Mouse (Mus musculus) embryo, embryonic 9.5 days (tissue): ENCODE measurements around the gene Vgll4.
"Not testable (repeated sequence)": the region's sequence is repeated elsewhere in the genome, so short reads cannot be mapped to it uniquely, and the experiment has no call there.

Source experiments
- DNase-seq: peaks from one replicate; pipeline ENCODE4 v3.0.0-alpha.2; 2017; ENCODE audit errors: extremely low spot score

The Vgll4 gene

DNA sequence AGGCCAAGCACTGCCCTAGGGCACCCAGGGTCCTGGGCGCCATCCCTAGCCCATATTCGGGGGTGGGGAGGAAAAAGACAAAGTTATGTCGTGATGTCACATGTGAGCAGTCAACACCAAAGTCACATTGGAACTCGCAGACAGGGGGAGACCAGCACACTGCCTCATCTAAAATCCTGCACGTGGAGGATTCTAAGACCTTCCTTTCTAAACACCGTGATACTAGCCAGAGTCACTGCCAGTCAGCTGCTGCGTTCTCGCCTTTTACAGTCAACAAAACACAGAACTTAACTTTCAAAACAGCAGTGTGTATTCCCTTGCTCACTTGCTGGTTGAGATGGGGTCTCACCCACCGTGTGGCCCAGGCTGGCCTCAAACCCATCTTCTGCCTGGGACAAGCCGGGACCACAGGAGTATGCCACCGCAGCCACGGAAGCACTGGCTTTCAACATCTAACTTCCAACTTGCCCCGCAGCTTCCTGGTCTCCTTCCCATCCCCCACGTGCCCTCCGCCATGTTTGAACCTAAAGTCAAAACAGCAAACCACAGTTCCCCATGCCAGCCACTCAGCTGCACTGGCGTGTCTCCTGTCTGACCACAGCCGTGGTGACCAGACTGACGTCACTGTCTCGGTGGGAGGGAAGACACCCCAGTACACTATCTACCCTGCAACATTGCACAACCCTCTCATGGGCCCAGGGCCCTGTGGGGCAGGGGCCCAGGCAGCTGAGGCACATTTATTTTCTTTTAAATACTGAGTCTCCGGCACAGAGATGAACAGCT lies 76.2 kb downstream of the Vgll4 start:
- DNase-seq, result no peak

DNA sequence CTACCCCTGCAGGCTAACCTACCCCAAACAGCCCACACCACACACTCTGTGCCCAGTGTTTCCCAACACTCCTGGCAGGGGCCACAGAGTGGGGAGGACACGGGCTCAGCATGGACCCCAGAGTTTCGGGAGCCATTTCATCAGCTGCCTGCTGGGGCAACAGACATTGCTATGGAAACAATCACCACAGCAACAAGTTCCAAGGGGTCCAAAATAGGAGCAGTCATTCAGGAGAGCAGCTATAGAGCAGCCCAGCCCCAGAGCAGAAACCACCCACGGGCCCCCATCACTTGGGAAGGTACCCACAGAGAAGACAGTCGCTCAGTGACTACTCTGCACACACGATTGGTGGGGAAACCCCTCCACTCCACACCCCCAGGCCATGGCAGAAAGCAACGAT lies 77.4 kb downstream of the Vgll4 start:
- no peak for DNase-seq

DNA sequence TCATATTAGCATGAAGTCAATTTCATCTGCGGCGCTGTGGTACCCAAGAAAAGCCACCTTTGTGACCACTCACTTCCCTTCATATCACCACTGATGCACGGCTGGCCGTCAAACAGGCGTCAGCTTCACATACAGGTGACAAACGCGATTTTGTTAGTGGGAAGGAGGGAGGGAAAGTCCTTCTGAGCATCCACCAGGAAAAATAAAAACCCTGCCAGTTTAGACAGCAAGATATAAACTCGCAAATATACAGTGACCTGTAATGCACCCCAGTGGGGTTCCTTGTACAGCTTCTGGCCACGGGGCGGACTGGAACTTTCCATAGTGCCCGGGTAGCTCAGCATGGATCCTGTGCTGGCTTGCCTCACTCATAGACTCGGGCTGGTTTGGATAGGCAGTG lies 78.0 kb downstream of the Vgll4 start:
- no peak for DNase-seq

DNA sequence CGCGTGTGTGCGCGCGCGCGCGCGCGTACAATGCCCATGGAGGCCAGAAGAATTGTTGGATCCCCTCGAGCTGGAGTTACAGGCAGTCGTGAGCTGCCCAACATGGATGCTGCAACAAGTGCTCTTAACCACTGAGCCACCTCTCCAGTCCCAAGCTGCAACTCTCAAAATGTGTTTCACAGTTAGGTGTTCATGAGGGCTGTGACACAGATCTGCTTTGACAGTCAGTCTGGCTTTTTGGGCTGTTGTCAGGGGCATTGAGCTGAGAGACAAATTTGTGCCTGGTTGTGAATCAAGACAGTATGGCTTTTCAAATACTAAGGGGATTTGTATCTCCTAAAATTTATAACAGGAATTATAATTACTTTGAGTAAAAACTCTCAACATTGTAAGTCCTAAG lies 78.5 kb downstream of the Vgll4 start:
- no peak for DNase-seq

DNA sequence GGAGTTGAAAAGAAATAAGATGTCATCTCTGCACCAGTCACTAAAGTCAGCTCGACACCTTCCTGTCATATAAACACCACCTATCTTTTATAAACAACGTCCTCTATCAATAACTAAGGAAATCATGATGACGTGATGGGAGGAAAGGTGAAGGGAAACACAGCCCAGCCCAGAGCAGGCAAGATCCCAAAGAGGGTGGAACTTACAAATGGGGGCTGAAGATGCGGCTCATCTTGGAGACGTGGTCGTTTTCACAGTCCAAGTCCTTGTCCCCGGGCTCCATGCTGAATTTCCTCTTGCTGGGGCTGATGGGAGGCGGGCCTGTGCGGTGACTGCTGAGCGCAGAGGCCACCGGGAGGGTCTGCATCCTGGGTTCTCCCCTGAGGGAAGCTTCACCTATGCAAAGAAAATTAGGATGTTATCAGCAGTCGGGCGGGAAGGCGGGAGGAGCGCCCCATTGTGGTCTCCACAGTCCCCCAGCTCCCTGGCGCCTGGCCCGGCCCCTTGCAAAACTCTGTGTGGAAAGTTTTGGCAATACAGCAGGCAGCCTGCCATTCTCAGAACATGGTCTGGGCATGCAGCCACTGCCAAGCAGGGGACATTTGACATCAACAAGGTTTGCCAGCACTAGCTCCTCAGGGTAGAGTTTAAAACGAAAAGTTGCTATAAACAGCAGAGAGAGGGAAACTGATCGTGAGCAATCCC lies 79.2 kb downstream of the Vgll4 start:
- no peak for DNase-seq

DNA sequence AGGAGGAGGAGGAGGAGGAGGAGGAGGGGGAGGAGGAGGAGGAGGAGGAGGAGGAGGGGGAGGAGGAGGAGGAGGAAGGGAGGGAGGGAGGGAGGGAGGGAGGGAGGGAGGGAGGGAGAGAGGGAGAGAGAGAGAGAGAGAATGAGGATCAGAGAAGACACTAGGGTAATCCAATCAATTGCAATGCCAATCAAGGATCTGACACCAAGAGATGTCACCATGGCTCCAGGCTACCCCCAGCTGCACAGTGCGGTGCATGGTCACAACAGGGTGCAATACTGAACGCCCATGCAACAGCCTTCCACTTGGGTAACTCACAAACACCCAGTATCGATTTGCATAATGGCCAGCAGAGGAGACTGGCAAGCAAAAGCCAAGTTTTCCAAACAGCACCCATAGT lies 79.8 kb downstream of the Vgll4 start:
- not testable (repeated sequence) for DNase-seq

DNA sequence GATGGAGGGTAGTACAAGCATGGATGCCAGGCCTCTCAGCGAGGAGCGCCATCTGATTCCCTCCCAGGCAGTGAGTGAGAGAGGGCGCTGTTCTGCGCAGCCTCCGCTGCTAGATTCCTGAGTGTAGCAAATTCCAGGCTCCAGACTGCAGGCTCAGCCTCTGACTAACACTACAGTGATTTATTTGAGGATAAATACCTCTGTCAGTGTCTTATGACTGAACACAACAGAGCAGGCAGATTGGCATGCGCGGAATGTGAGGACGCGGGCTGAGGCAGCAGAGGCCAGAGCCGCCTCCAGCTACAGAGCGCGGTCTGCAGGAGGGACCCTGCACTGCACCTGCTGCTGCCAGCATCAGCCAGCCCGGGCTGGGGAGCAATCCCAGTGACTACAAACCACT lies 80.9 kb downstream of the Vgll4 start:
- DNase-seq, result peak; percentile 80

DNA sequence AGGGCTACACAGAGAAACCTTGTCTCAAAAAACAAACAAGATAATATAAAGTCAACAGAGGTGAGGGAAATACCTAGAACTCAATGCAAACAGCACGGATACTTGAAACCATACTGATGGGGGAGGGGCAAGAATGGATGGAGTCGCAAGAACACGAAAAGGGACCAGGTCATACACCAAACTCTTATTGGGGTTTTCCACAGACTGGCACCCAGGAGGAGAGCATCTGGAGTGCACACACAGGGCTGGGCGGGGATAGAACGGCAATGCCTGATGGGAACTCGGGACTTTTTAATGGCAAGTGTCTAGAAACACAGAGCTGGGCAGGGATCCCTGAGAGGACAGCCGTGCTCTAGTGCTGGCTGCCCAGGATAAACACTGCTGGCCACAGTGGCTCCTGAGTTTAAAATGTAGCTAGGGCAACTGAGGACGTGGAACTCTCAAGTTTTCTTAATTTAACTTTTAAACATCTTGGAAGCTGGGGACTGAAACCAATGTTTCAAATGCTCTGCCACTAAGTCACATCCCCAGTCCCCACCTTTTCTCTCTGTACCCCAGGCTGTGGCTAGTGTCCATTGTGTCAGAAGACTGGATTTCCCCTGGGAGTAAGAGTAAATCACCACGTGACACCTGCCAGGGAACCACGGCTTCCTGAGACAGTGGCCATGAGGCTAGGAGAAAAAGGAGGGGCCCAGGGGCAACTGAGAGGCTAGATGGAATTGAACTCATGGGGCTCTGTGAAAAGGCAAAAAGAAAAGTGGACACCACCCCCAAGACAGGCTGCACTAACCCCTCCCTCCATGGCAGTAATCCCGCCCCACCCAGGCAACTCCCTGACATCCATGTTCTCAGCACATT lies 83.1 kb downstream of the Vgll4 start:
- no peak for DNase-seq

DNA sequence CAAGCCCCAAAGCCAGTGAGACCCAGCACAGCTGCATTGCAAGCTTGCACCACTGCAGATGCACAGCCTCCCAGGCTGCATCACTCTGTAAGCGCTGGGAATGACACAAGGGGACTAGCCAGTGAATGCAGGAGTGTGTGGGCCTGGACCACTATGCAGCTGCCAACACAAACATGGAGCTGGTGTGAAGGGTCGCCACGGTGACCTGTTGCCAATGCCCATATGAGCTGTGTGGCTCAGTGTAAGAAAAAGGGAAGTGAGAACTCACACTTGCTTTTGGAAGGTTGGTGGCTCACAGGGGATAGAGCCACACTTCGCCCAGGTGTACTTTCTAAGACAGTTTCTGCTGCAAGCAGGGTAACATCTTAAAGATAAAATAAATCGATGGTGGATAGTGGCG lies 83.8 kb downstream of the Vgll4 start:
- DNase-seq, result no peak

DNA sequence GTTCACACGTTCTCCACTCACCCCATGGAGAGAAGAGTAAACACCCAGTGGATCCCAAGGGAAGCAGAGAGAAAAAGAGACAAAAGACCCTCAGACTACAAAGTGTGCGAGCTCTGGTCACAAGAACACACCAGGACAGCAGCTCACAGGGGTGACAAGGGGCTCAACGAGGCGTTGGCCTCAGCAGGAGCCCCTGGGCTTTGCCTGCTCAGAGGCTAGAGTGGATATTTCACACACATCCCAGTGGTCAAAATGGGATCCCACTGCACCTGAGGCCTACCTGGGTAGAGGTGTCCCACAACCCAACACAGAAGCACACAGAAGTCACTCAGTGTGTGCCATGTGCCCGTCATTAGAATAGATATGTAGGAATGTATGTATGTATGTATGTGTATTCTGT lies 84.7 kb downstream of the Vgll4 start:
- no peak for DNase-seq

DNA sequence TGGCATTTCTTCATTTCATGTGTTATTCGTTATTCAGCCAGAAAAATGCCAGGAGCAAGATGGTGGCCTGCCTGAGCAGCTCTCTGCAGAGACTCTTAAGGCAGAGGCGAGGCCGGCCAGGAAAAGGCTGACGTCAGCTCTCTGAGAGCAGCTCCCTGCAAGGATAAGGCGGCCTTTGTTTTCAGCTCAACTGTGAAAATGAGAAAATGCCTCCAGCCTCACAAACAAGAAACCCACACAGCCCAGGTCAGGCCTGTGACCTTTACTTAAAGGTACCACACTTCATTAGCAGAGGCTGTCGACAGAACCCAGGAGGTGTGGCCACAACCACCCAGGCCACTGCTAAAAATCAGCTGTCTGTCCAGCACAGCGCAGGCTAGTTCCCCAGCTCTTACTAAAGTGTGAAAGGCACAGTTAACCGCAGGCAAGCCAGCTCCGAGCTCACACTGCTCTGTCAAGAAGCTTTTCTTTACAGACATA lies 86.5 kb downstream of the Vgll4 start:
- peak; percentile 84 for DNase-seq

DNA sequence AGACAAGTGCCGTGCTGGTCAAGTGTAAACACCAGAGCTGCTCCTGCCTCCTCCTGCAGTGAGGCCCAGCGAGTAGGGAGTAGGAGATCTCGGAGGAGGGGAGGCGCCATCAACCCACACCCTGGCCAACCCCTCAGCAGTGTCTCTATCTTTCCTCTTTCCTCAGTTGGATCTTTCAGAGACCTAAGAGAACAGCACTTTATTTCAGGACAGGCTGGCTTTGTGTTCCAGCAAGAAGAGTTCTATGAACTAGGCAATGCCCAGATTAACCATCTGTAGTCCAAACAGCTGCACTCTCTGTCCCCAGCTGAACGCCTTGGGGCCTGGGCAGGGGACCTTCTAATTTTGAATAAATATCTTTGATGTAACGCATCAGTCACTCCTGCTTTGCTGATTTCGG lies 87.1 kb downstream of the Vgll4 start:
- no peak for DNase-seq

DNA sequence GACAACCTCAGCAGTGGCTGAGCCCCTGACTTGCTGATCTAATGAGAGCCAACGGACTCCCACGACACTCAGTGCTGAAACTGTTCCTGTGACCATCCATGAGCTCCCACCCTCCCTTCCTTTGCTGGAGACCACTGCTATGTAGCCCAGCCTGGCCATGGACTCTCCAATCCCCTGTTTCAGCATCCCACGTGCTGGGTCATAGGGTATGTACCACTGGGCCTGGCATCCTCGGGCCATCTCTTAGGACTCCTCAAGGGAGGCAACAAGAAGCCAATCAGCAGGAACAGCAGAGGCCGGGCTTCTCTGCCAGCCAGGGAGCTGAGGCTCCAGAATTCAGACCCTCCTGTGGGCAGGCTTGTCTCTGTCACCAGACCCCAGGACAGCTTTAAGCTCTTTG lies 87.6 kb downstream of the Vgll4 start:
- no peak for DNase-seq

DNA sequence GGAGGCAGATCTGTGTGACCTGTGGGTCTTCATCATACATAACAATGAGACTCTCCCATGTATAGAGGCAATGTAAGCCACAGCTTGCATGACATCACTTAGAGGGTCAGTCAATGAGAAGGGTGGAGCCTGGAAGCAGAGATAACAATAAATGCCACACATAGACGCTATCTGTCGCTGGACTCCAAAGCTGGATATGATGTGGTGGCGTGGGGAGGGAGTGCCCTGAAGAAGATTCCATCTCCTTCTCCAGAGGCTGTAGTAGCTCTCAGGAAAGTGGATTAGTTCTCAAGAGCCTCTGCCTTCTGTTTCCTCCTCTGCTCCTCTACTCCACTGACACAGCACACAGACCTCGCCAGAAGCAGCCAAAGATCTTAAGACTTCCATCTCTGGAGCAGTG lies 89.0 kb downstream of the Vgll4 start:
- DNase-seq, result no peak

DNA sequence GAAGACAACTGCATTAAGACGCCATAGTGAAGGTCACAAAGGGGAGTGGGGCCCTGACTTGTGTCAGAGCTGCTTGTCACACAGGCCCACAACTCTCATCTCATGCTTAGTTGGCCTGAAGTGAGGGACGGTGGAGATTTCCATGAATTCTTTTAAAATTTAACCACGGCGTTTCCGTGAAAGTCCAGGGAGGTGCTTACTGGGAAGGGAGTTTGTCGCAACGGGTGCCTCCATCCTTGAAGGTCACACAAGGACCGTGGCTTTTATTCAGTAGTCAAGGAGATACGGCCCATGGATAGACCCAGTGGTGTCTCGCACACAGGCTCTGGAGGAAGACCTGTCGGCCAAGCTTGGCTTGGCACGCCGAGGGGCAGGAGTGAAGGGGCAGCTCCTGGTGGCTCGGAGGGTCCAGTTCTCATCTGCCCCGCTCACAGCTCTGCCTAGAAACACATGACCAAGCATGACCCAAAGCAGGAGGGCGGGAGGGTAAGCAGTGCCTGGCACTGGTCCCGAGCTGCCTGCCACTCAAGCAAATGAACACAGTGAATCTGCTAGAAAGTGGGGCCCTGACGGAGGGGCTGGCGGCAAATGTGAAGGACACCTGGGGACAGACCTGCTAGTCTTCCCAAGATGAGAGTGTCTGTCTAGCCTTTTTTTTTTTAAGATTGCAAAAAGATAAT lies 90.8 kb downstream of the Vgll4 start:
- DNase-seq, result no peak

DNA sequence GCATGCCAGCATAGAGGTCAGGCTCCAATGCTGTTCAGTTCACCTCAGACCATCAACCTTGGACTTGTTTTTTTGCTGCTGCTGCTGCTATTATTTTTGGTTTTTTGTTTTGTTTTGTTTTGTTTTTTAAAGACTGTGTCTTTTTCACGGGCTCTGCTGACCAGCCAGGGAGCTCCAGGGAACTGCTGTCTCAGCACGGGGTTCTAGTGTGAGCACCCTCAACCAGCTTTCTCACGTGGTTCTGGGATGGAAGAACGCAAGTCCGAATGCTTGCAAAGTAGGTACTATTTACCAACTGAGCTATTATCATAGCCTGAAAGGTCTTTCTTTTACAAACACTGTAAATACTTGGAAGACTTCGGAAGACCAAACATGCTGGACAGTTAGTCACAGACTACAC lies 93.2 kb downstream of the Vgll4 start:
- no peak for DNase-seq

DNA sequence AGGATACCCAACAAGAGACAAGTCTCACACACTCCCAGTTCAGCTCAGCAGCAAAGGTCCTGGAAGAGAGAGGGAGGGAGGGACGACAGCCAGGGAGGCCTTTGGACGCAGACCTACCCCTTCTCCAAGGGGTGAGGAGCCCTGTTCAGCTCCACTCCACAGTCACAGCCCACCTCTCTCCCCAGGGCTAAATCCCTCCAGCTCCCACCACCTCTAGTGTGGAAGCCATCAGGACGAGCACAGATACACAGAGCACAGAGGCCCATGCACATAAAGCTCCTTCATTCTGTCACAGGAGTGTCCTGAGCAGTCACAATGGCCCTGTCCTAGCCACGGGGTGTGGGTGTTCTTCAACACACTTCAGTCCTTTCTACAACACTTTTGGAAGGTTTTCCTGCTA lies 93.8 kb downstream of the Vgll4 start:
- DNase-seq, result no peak

DNA sequence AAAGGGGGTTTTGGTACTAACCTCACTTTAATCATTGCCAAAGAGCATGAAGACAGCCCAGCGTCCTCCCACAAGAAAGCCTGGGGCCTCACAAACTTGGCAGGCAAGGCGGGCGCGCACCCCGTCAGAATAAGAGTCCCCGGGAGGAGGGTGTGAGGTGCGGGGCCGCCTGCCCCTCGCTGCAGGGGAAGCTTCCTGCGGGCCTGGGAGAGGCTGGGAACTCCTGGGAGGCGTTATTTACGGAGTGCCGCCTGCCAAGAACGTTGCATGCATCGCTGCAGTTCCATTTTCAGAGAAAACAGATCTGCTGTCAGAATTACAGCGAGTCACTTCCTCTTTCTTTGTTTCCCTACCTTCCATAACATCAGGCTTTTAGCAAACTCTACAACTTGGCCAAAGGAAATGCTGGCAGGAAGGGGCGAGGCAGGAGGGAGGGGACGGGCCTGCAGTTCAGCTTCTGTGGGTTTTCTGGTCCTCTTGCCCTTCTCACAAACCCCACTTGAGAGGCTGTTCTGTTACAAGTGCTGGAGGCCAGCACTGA lies 94.7 kb downstream of the Vgll4 start:
- DNase-seq, result peak; percentile 93

DNA sequence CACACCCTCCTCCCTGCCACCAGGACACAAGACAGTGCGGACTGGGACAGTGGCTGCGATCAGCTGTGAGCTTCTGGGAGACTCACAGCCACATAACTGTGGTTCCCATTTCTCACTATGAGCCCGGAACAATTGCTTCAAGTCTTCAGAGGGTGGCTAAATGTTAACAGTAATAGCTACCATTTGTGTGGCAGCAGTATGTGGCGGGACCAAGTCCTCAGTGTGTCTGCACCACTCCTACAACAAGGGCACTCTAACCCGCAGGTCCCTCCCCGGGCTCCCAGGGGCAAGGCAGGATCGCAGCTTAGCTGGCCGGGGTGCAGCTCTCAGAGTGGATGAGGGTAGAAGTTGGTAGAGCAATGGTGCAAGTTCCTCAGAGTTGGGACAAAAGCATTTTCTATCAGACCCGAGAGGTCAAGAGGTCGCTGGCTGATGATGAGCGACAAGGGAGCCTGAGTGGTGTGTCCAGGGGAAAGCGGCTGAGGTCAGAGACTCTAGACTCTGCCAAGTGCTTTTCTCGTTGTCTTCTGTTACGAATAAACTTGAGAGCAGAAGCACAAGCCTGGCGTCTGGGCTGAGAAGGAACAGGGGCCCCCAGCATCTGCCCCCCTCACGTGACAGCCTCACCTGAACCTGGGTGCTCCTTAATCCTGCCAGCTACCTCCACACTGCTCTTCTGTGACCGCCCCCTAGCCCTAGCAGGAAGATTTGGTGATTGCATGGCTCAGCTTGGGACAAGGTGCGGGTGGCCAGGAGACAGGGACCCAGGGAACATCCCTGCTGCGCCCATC lies 95.5 kb downstream of the Vgll4 start:
- peak; percentile 65 for DNase-seq

DNA sequence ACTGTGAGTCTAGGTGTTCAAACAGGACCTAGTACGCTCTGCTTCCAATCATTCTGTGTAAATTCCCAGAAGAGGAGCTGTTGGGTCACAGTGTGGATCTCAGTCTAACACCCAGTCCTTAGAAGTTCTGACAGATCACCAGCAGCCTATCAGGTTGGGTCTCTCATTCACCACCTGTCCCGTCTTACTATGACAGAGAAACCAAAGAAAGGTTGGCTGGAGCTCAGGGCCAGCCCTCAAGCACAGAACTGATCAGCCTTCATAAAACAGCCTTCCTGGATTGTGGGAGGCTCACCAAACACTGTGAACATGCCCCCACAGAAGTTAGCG lies 96.0 kb downstream of the Vgll4 start:
- DNase-seq, result no peak
